Mouse (Mus musculus): ENCODE measurements around the gene Rras.

DNA sequence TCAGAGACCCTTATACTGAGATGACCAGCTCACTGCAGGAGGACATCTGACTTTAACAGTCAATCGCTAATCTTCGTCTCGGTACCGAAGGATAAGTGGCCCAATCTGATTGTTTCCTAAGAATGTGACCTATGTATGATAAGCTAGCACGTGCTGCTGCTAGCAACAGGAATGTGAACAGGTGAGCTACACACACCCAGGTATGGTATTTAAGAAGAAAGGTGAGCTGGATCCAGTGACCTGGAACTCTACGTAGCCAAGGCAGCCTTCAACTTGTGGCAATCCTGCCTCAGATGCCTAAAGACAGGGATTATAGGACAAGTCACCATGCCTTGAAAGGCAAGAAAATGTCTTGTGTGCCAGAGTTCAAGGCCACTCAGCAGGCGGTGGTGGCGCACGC is 20.6 kb downstream of the Rras start:
- no peak for TF ChIP-seq CTCF (conservative IDR thresholded peaks at IDR 0.05; ENCODE audit: low read length)
- no peak for TF ChIP-seq NANOG (IDR thresholded peaks at IDR 0.05; ENCODE audit: borderline replicate concordance, low read length)
